Mouse (Mus musculus) frontal cortex, adult (tissue): Measurements from ENCODE around the gene Galntl6.
A peak's percentile ranks its signal among the peaks of the same experiment; 100 is the strongest.

Source experiments
- ATAC-seq: cut with Nextera tagmentation; 2 replicates; pipeline ENCODE4 v1.9.2; 2017; ENCODE audit warnings: mild to moderate bottlenecking, moderate library complexity, mixed read lengths; ENCODE audit not compliant: low TSS enrichment

The Galntl6 gene

GRCm38 (mm10) chr8:57842462-57843391 is 1069.7 kb downstream of the Galntl6 start:
- ATAC-seq: peak; percentile 36

- ATAC-seq: peak; percentile 77
Measured at GRCm38 (mm10) chr8:57841446-57841845, 1071.0 kb downstream of the Galntl6 start.

- 0 out of 2 replicates have a peak, but pooled peaks have one; percentile 33 for ATAC-seq
Measured at GRCm38 (mm10) chr8:57837384-57837783, 1075.1 kb downstream of the Galntl6 start.

- peak; percentile 29; the same call in 1 of the 2 replicates for ATAC-seq
Measured at GRCm38 (mm10) chr8:57836981-57837380, 1075.5 kb downstream of the Galntl6 start.

GRCm38 (mm10) chr8:57836201-57836883 is 1076.1 kb downstream of the Galntl6 start:
- ATAC-seq: peak; percentile 52

GRCm38 (mm10) chr8:57823151-57823550 is 1089.3 kb downstream of the Galntl6 start:
- no peak for ATAC-seq

GRCm38 (mm10) chr8:57816034-57816433 is 1096.4 kb downstream of the Galntl6 start:
- ATAC-seq: no peak

- ATAC-seq: peak; percentile 76
Measured at GRCm38 (mm10) chr8:57807060-57807459, 1105.4 kb downstream of the Galntl6 start.

GRCm38 (mm10) chr8:57805094-57805493 is 1107.3 kb downstream of the Galntl6 start:
- ATAC-seq: no peak

- ATAC-seq: no peak
Measured at GRCm38 (mm10) chr8:57803821-57804220, 1108.6 kb downstream of the Galntl6 start.

- no peak for ATAC-seq
Measured at GRCm38 (mm10) chr8:57801197-57801596, 1111.2 kb downstream of the Galntl6 start.

- ATAC-seq: peak; percentile 94
Measured at GRCm38 (mm10) chr8:57800327-57800726, 1112.1 kb downstream of the Galntl6 start.

- peak; percentile 97 for ATAC-seq
Measured at GRCm38 (mm10) chr8:57799797-57800204, 1112.6 kb downstream of the Galntl6 start.

GRCm38 (mm10) chr8:57793455-57793854 is 1119.0 kb downstream of the Galntl6 start:
- ATAC-seq: no peak

GRCm38 (mm10) chr8:57792246-57792645 is 1120.2 kb downstream of the Galntl6 start:
- peak; percentile 69 for ATAC-seq

- peak; percentile 77 for ATAC-seq
Measured at GRCm38 (mm10) chr8:57791309-57791721, 1121.1 kb downstream of the Galntl6 start.

GRCm38 (mm10) chr8:57779551-57779950 is 1132.9 kb downstream of the Galntl6 start:
- ATAC-seq: no peak

GRCm38 (mm10) chr8:57777988-57778721 is 1134.3 kb downstream of the Galntl6 start:
- no peak for ATAC-seq

GRCm38 (mm10) chr8:57776723-57777122 is 1135.7 kb downstream of the Galntl6 start:
- no peak for ATAC-seq

GRCm38 (mm10) chr8:57772732-57773265 is 1139.6 kb downstream of the Galntl6 start:
- ATAC-seq: peak; percentile 92

GRCm38 (mm10) chr8:57767541-57767940 is 1144.9 kb downstream of the Galntl6 start:
- ATAC-seq: no peak
